In genomic region chr14:12107991-12108390, GRCm38 (mm10) we compare ENCODE assay signal across 23 mouse cellular contexts.
A peak's percentile ranks its signal among the peaks of the same experiment; 100 is the strongest.
DNase-seq lines count a peak whose midpoint lies in the region; ATAC-seq and TF ChIP-seq lines count a peak whose summit lies in the region.
"Had no signal": no experiment of that assay in that cellular context is flagged by ENCODE, and none has a peak within 500 bp of the region (broad histone marks: within the 10 kb centered on the region; RNA-seq: fewer than 3 reads in every experiment).

No protein-coding gene starts in this region.

- no peak for TF ChIP-seq CTCF in kidney, adult 2 months (conservative IDR thresholded peaks at IDR 0.05; ENCODE audit: insufficient read depth, insufficient read length, low read depth, low read length)
- TF ChIP-seq CTCF in left cerebral cortex, adult 2 months (IDR thresholded peaks at IDR 0.05), result no peak; the same call in 1 of the 2 replicates
- TF ChIP-seq CTCF in ES-Bruce4 (IDR thresholded peaks at IDR 0.05; ENCODE audit: low read depth, low read length), result no peak
- no peak for TF ChIP-seq CTCF in cerebellum, adult 2 months (IDR thresholded peaks at IDR 0.05; ENCODE audit: borderline replicate concordance, insufficient read depth, low read depth, low read length)

- 56% methylated on average over 7 of the region's 7 CpGs for WGBS in kidney, adult 2 months
- WGBS in cerebellum, adult 2 months, result 88% methylated on average over 7 of the region's 7 CpGs
- WGBS in forebrain, embryonic 16.5 days, result 91% methylated on average over 7 of the region's 7 CpGs

- H3K9ac ChIP-seq in ES-Bruce4 (ENCODE audit: low read depth, poor library complexity, severe bottlenecking), result peak overlapping the region; percentile 12
- H3K9ac ChIP-seq in forebrain, embryonic 16.5 days (replicated peaks; ENCODE audit: low read depth, low read length), result no peak overlapping the region
- H3K9ac ChIP-seq: embryonic facial prominence, embryonic 13.5 days; forebrain, embryonic 12.5 days; heart, embryonic 12.5 days; hindbrain, embryonic 13.5 days; limb, embryonic 15.5 days; liver, embryonic 14.5 days had no signal

- TF ChIP-seq POLR2A in kidney, adult 2 months (IDR thresholded peaks at IDR 0.05; ENCODE audit: low read depth, low read length), result no peak
- TF ChIP-seq POLR2A in ES-Bruce4 (IDR thresholded peaks at IDR 0.05; ENCODE audit: insufficient read depth, low read length), result no peak
- TF ChIP-seq POLR2A in cerebellum, adult 2 months (IDR thresholded peaks at IDR 0.05; ENCODE audit: borderline replicate concordance, insufficient read depth, low read length), result no peak

- DNase-seq in kidney, adult 2 months, result no peak
- no peak for DNase-seq in kidney, adult 18-20 months
- DNase-seq in left cerebral cortex, adult 2 months (ENCODE audit: extremely low spot score in 1 of 2, low spot score in 2 of 2), result no peak
- no peak for DNase-seq in left cerebral cortex, adult 9 months (ENCODE audit: low spot score in 2 of 2)
- DNase-seq in ES-CJ7 (ENCODE audit: low read depth, low spot score), result peak; percentile 78
- DNase-seq in cerebellum, adult 2 months, result no peak
- DNase-seq: cerebellum, adult 11 months; cerebellum, postnatal 10 days; heart, postnatal 36 days; left cerebral cortex, postnatal 4 days; midbrain, embryonic 14.5 days; right cerebral cortex, postnatal 14 days; thymus, adult 2 months had no signal

- no peak for ATAC-seq in forebrain, embryonic 16.5 days

- H3K27me3 ChIP-seq in kidney, adult 2 months (replicated peaks; ENCODE audit: control insufficient read depth, insufficient read depth, low read length), result no peaks in the 10 kb centered on the region
- H3K27me3 ChIP-seq in ES-Bruce4 (ENCODE audit: control insufficient read depth, insufficient read depth, low read length, poor library complexity, severe bottlenecking), result no peaks in the 10 kb centered on the region
- H3K27me3 ChIP-seq in cerebellum, adult 2 months (ENCODE audit: control insufficient read depth, insufficient read depth, low read length), result no peaks in the 10 kb centered on the region
- no peaks in the 10 kb centered on the region for H3K27me3 ChIP-seq in forebrain, embryonic 16.5 days (replicated peaks; ENCODE audit: control insufficient read depth, insufficient read depth, low read length)
- H3K27me3 ChIP-seq: embryonic facial prominence, embryonic 13.5 days; forebrain, embryonic 12.5 days; heart, embryonic 12.5 days; hindbrain, embryonic 13.5 days; limb, embryonic 15.5 days had no signal

- peak overlapping the region; percentile 42 for H3K27ac ChIP-seq in kidney, adult 2 months (ENCODE audit: insufficient read depth, low read depth, low read length)
- H3K27ac ChIP-seq in left cerebral cortex, adult 2 months, result peak overlapping the region; percentile 18; the same call in 1 of the 2 replicates
- H3K27ac ChIP-seq in ES-Bruce4 (ENCODE audit: insufficient read depth, low read length), result peak overlapping the region; percentile 100
- no peak overlapping the region for H3K27ac ChIP-seq in cerebellum, adult 2 months (ENCODE audit: insufficient read depth, low read length)
- no peak overlapping the region for H3K27ac ChIP-seq in forebrain, embryonic 16.5 days (ENCODE audit: low read length)
- H3K27ac ChIP-seq: embryonic facial prominence, embryonic 13.5 days; forebrain, embryonic 12.5 days; hindbrain, embryonic 13.5 days; limb, embryonic 15.5 days; liver, embryonic 14.5 days; stomach, postnatal 0 days had no signal

- peaks cover 30% of the 10 kb centered on the region for H3K4me1 ChIP-seq in kidney, adult 2 months (ENCODE audit: control insufficient read depth, insufficient read depth, low read length)
- H3K4me1 ChIP-seq in ES-Bruce4 (ENCODE audit: control insufficient read depth, insufficient read depth, low read length), result peaks cover 14% of the 10 kb centered on the region
- peaks cover 6% of the 10 kb centered on the region for H3K4me1 ChIP-seq in cerebellum, adult 2 months (ENCODE audit: control insufficient read depth, insufficient read depth, low read length)
- peaks cover 4% of the 10 kb centered on the region; the same call in 1 of the 2 replicates for H3K4me1 ChIP-seq in forebrain, embryonic 16.5 days (replicated peaks; ENCODE audit: control insufficient read depth, insufficient read depth, low read length)
- H3K4me1 ChIP-seq: limb, embryonic 15.5 days had no signal

- peaks cover 8% of the 10 kb centered on the region; the same call in 1 of the 2 replicates for H3K9me3 ChIP-seq in ES-Bruce4 (replicated peaks; ENCODE audit: control insufficient read depth, insufficient read depth, low read length, poor library complexity, severe bottlenecking)
- H3K9me3 ChIP-seq in forebrain, embryonic 16.5 days (ENCODE audit: control insufficient read depth, low read length), result no peaks in the 10 kb centered on the region
- H3K9me3 ChIP-seq: embryonic facial prominence, embryonic 13.5 days; forebrain, embryonic 12.5 days; heart, embryonic 12.5 days; hindbrain, embryonic 13.5 days; limb, embryonic 15.5 days had no signal

- H3K4me2 ChIP-seq in forebrain, embryonic 16.5 days (ENCODE audit: low read length), result no peak overlapping the region
- H3K4me2 ChIP-seq: embryonic facial prominence, embryonic 13.5 days; forebrain, embryonic 12.5 days; heart, embryonic 12.5 days; hindbrain, embryonic 13.5 days; limb, embryonic 15.5 days had no signal

- H3K4me3 ChIP-seq in kidney, adult 2 months (ENCODE audit: insufficient read depth, low read depth, low read length), result no peak overlapping the region
- H3K4me3 ChIP-seq in left cerebral cortex, adult 2 months, result no peak overlapping the region
- no peak overlapping the region for H3K4me3 ChIP-seq in ES-Bruce4 (ENCODE audit: low read depth, low read length)
- no peak overlapping the region for H3K4me3 ChIP-seq in cerebellum, adult 2 months (replicated peaks; ENCODE audit: insufficient read depth, low read depth, low read length)
- no peak overlapping the region for H3K4me3 ChIP-seq in forebrain, embryonic 16.5 days (replicated peaks; ENCODE audit: low read length)
- H3K4me3 ChIP-seq: embryonic facial prominence, embryonic 13.5 days; erythroblast, embryonic 14.5 days; forebrain, embryonic 12.5 days; heart, embryonic 12.5 days; hindbrain, embryonic 13.5 days; limb, embryonic 15.5 days had no signal

- no peaks in the 10 kb centered on the region for H3K36me3 ChIP-seq in kidney, adult 2 months (ENCODE audit: control insufficient read depth, insufficient read depth, low read length)
- no peaks in the 10 kb centered on the region for H3K36me3 ChIP-seq in ES-Bruce4 (ENCODE audit: control insufficient read depth, insufficient read depth, low read length, poor library complexity, severe bottlenecking)
- H3K36me3 ChIP-seq in forebrain, embryonic 16.5 days (ENCODE audit: control insufficient read depth, insufficient read depth), result no peaks in the 10 kb centered on the region
- H3K36me3 ChIP-seq: embryonic facial prominence, embryonic 13.5 days; forebrain, embryonic 12.5 days; heart, embryonic 12.5 days; hindbrain, embryonic 13.5 days; limb, embryonic 15.5 days had no signal

- intact Hi-C loops in left cerebral cortex, adult 2 months (cut with DNase I), result no loop called here

- TF ChIP-seq EP300 in ES-Bruce4 (IDR thresholded peaks at IDR 0.05; ENCODE audit: insufficient read depth, low read depth, low read length), result peak; percentile 72

Comparison
In these comparisons a context has a peak if more than half of its experiments do, and no peak if none do; other contexts are left out.
1. H3K27ac ChIP-seq: peak in kidney, adult 2 months (single experiment), left cerebral cortex, adult 2 months (single experiment) and ES-Bruce4 (single experiment); none in cerebellum, adult 2 months (single experiment) and forebrain, embryonic 16.5 days (single experiment).